Mouse (Mus musculus): ENCODE measurements around the gene Mrpl10.

DNA sequence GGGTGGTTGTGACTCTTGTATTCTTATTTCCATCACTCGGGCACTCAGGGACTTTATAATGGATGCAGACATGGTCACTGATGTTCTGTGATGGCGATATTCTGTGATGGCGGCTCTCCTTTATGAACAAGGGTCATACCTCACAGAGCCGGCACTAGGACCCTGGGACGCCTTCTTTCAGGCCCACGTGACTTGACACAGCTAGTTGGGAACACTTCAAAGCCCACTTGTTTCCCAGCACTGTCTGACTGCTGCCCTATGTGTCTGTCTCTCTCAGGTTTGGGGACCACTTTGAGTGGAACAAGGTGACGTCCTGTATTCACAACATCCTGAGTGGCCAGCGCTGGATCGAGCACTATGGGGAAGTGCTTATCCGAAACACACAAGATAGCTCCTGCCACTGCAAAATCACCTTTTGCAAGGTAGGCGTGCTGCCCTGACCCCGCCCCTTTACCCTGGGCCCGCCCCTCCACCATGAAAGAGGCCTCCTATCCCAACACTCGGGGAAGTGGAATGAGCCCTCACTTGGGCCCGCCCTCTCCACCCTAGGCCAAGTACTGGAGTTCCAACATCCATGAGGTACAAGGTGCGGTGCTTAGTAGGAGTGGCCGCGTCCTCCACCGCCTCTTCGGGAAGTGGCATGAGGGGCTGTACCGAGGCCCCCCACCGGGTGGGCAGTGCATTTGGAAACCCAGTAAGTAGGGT lies 25.4 kb downstream of the Mrpl10 start:
- TF ChIP-seq CTCF (IDR thresholded peaks at IDR 0.05) = no peak
- TF ChIP-seq EP300 (IDR thresholded peaks at IDR 0.05) = no peak

Measured in lung, postnatal 0 days (tissue).